ENCODE assay signal across 8 mouse cellular contexts in the genomic region with DNA sequence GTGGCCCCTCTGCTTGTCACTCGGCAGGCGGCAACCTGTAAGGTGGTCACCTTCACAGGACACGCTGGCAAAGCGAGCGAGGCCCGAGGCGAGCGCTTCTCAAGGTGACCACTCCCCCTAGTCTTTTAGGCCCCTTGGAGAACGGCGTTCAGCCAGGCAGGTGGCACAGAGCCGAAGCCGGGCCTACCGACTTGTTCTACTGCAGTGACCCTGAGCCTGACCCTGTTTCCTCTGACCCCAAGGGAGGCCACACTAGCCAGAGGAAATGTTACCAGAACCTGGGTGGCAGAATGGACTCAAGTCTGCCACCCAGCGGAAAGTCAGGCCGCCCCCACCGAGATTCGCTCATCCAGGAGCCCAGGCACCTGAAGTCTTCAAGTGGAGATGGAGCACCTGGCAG.
DNase-seq lines count a peak whose midpoint lies in the region.

No protein-coding gene starts in this region.

- DNase-seq in ovary, postnatal 36 days (ENCODE audit: low spot score) = peak; percentile 17
- DNase-seq in ovary, postnatal 14 days (ENCODE audit: low spot score) = no peak
- peak; percentile 73 to 74 for DNase-seq in cerebellum, postnatal 10 days
- DNase-seq in gastrocnemius, postnatal 10 days = peak; percentile 44
- DNase-seq in kidney, adult 18-20 months = peak; percentile 42
- DNase-seq in lung, postnatal 14 days = peak; percentile 7
- DNase-seq in yolk sac, embryonic 10.5 days (ENCODE audit: low spot score) = peak; percentile 30
- no peak for DNase-seq in frontal cortex, postnatal 25 days (ENCODE audit: low spot score in 2 of 2)

Comparison
In these comparisons a context has a peak if more than half of its experiments do, and no peak if none do; other contexts are left out.
1. DNase-seq: peak in ovary, postnatal 36 days (single experiment), cerebellum, postnatal 10 days (2 of 2), gastrocnemius, postnatal 10 days (single experiment), kidney, adult 18-20 months (single experiment), lung, postnatal 14 days (single experiment) and yolk sac, embryonic 10.5 days (single experiment); none in ovary, postnatal 14 days (single experiment) and frontal cortex, postnatal 25 days (0 of 2).